Mouse (Mus musculus): Measurements from ENCODE around the gene Gm45213. TPM values are rescaled to one million over a fixed set of nuclear protein-coding genes. Genes with fewer than 3 reads are reported as not detected.
"Not testable (repeated sequence)": the region's sequence is repeated elsewhere in the genome, so short reads cannot be mapped to it uniquely, and the experiment has no call there.

Gm45213 gene
- polyA plus RNA-seq, 2 experiments from 2014 or later = not detected

- no peak for ATAC-seq
Observed at GRCm38 (mm10) chr7:66053946-66054483, 10.6 kb downstream of the Gm45213 start.

- ATAC-seq = not testable (repeated sequence)
Observed at GRCm38 (mm10) chr7:66055356-66055755, 12.0 kb downstream of the Gm45213 start.

GRCm38 (mm10) chr7:66058703-66059102 is 15.3 kb downstream of the Gm45213 start, which contains the start of gene Snrpa1:
TSS of gene Snrpa1 (plus strand) at chr7:66059003.
- no peak for ATAC-seq

GRCm38 (mm10) chr7:66060066-66060956 is 16.9 kb downstream of the Gm45213 start:
- ATAC-seq = peak; percentile 92

- ATAC-seq = no peak
Observed at GRCm38 (mm10) chr7:66061057-66061456, 17.7 kb downstream of the Gm45213 start.

GRCm38 (mm10) chr7:66076411-66076810 is 33.0 kb downstream of the Gm45213 start:
- ATAC-seq = no peak

GRCm38 (mm10) chr7:66079364-66080230 is 36.2 kb downstream of the Gm45213 start, which contains the start of gene Selenos:
TSS of gene Selenos (plus strand) at chr7:66079649.
- peak; percentile 99 for ATAC-seq

- ATAC-seq = no peak
Observed at GRCm38 (mm10) chr7:66080231-66080613, 36.8 kb downstream of the Gm45213 start.

- ATAC-seq = no peak
Observed at GRCm38 (mm10) chr7:66083757-66084156, 40.4 kb downstream of the Gm45213 start.

- ATAC-seq = no peak
Observed at GRCm38 (mm10) chr7:66084546-66084945, 41.1 kb downstream of the Gm45213 start.

- no peak for ATAC-seq
Observed at GRCm38 (mm10) chr7:66087652-66088051, 44.2 kb downstream of the Gm45213 start.

- no peak for ATAC-seq
Observed at GRCm38 (mm10) chr7:66088077-66088476, 44.7 kb downstream of the Gm45213 start.

GRCm38 (mm10) chr7:66090676-66091190 is 47.3 kb downstream of the Gm45213 start:
- no peak for ATAC-seq

- ATAC-seq = no peak
Observed at GRCm38 (mm10) chr7:66091553-66091952, 48.2 kb downstream of the Gm45213 start.

GRCm38 (mm10) chr7:66092656-66093055 is 49.3 kb downstream of the Gm45213 start:
- no peak for ATAC-seq

GRCm38 (mm10) chr7:66094141-66094540 is 50.7 kb downstream of the Gm45213 start:
- no peak for ATAC-seq

GRCm38 (mm10) chr7:66098803-66099202 is 55.4 kb downstream of the Gm45213 start:
- ATAC-seq = no peak

GRCm38 (mm10) chr7:66101866-66102265 is 58.5 kb downstream of the Gm45213 start:
- peak; percentile 64 for ATAC-seq

- ATAC-seq = no peak
Observed at GRCm38 (mm10) chr7:66104531-66104930, 61.1 kb downstream of the Gm45213 start.

GRCm38 (mm10) chr7:66105771-66106170 is 62.4 kb downstream of the Gm45213 start:
- ATAC-seq = no peak

- ATAC-seq = no peak
Observed at GRCm38 (mm10) chr7:66106581-66107056, 63.2 kb downstream of the Gm45213 start.

GRCm38 (mm10) chr7:66107206-66107605 is 63.8 kb downstream of the Gm45213 start:
- ATAC-seq = no peak

- ATAC-seq = no peak
Observed at GRCm38 (mm10) chr7:66107930-66108329, 64.5 kb downstream of the Gm45213 start.
